Mouse (Mus musculus): ENCODE data around the gene Aatk.

- TF ChIP-seq CTCF (IDR thresholded peaks at IDR 0.05; ENCODE audit: borderline replicate concordance, extremely low read depth, insufficient read depth, insufficient read length) (no peak), POLR2A (IDR thresholded peaks at IDR 0.05; ENCODE audit: borderline replicate concordance, extremely low read depth, insufficient read depth, insufficient read length, poor library complexity, severe bottlenecking) (no peak)
Observed at GRCm38 (mm10) chr11:120022216-120022615, 24.8 kb downstream of the Aatk start.
